Mouse (Mus musculus): Measurements from ENCODE around the gene Gm20517. TPM values are rescaled to one million over a fixed set of nuclear protein-coding genes. Genes with fewer than 3 reads are reported as not detected.
"Not testable (repeated sequence)": the region's sequence is repeated elsewhere in the genome, so short reads cannot be mapped to it uniquely, and the experiment has no call there.

Gm20517 gene
- polyA plus RNA-seq, 1 experiment from 2014 or later = 3.8 TPM

GRCm38 (mm10) chr17:47627791-47628190 lies 16.4 kb downstream of the Gm20517 start:
- peaks cover 9% of the 10 kb centered on the region; the same call in 1 of the 2 replicates for H3K79me2 ChIP-seq (ENCODE audit: inconsistent target)
- peaks cover 15% of the 10 kb centered on the region; the same call in 1 of the 2 replicates for H3K36me3 ChIP-seq (ENCODE audit: inconsistent target)
- no peak overlapping the region for H3K27ac ChIP-seq
- WGBS (ENCODE audit: missing documents) = 75% methylated on average over 2 of the region's 2 CpGs
- H3K4me3 ChIP-seq (ENCODE audit: inconsistent target) = no peak overlapping the region

GRCm38 (mm10) chr17:47628851-47629676 lies 17.7 kb downstream of the Gm20517 start:
- H3K4me3 ChIP-seq (ENCODE audit: inconsistent target) = peak overlapping the region; percentile 58
- peaks cover 2% of the 10 kb centered on the region; the same call in 1 of the 2 replicates for H3K36me3 ChIP-seq (ENCODE audit: inconsistent target)
- 1% methylated on average over 53 of the region's 63 CpGs for WGBS (ENCODE audit: missing documents)
- H3K27ac ChIP-seq = peak overlapping the region; percentile 40
- no peaks in the 10 kb centered on the region; the same call in 1 of the 2 replicates for H3K79me2 ChIP-seq (ENCODE audit: inconsistent target)

GRCm38 (mm10) chr17:47629717-47630677 lies 18.6 kb downstream of the Gm20517 start:
- H3K79me2 ChIP-seq (ENCODE audit: inconsistent target) = no peaks in the 10 kb centered on the region
- peak overlapping the region; percentile 35 for H3K27ac ChIP-seq
- WGBS (ENCODE audit: missing documents) = 2% methylated on average over 52 of the region's 61 CpGs

GRCm38 (mm10) chr17:47630678-47631065 lies 19.3 kb downstream of the Gm20517 start, which contains the start of gene Usp49:
TSS of gene Usp49 (plus strand) at chr17:47630690.
- Histone ChIP-seq H3K27ac (peak within 1 kb of the TSS; percentile 35), H3K79me2 (ENCODE audit: inconsistent target) (no peaks in the 10 kb centered on the region), H3K36me3 (ENCODE audit: inconsistent target) (no peaks in the 10 kb centered on the region), H3K4me3 (ENCODE audit: inconsistent target) (peak within 1 kb of the TSS; percentile 78)
- WGBS (ENCODE audit: missing documents) = 4% methylated on average over 3 of the region's 3 CpGs

More at GRCm38 (mm10) chr17:47629717-47630677, 18.6 kb downstream of the Gm20517 start:
- Histone ChIP-seq H3K36me3 (ENCODE audit: inconsistent target) (no peaks in the 10 kb centered on the region), H3K4me3 (ENCODE audit: inconsistent target) (peak overlapping the region; percentile 78)

GRCm38 (mm10) chr17:47632181-47632840 lies 20.9 kb downstream of the Gm20517 start:
- H3K27ac ChIP-seq = no peak overlapping the region
- no peak overlapping the region for H3K4me3 ChIP-seq (ENCODE audit: inconsistent target)
- 97% methylated on average over 4 of the region's 4 CpGs for WGBS (ENCODE audit: missing documents)
- H3K79me2 ChIP-seq (ENCODE audit: inconsistent target) = no peaks in the 10 kb centered on the region
- no peaks in the 10 kb centered on the region for H3K36me3 ChIP-seq (ENCODE audit: inconsistent target)

GRCm38 (mm10) chr17:47633999-47634770 lies 22.8 kb downstream of the Gm20517 start:
- Histone ChIP-seq H3K27ac (no peak overlapping the region), H3K79me2 (ENCODE audit: inconsistent target) (no peaks in the 10 kb centered on the region), H3K4me3 (ENCODE audit: inconsistent target) (no peak overlapping the region), H3K36me3 (ENCODE audit: inconsistent target) (no peaks in the 10 kb centered on the region)
- 92% methylated on average over 6 of the region's 7 CpGs for WGBS (ENCODE audit: missing documents)

GRCm38 (mm10) chr17:47642992-47643391 lies 31.6 kb downstream of the Gm20517 start:
- Histone ChIP-seq H3K27ac (no peak overlapping the region), H3K79me2 (ENCODE audit: inconsistent target) (no peaks in the 10 kb centered on the region), H3K36me3 (ENCODE audit: inconsistent target) (no peaks in the 10 kb centered on the region), H3K4me3 (ENCODE audit: inconsistent target) (no peak overlapping the region)
- 94% methylated on average over 2 of the region's 2 CpGs for WGBS (ENCODE audit: missing documents)

GRCm38 (mm10) chr17:47646683-47647082 lies 35.3 kb downstream of the Gm20517 start:
- Histone ChIP-seq H3K79me2 (ENCODE audit: inconsistent target) (no peaks in the 10 kb centered on the region), H3K4me3 (ENCODE audit: inconsistent target) (no peak overlapping the region), H3K36me3 (ENCODE audit: inconsistent target) (no peaks in the 10 kb centered on the region), H3K27ac (no peak overlapping the region)
- WGBS (ENCODE audit: missing documents) = no CpG with 5 or more reads among the region's 1 CpGs

- 85% methylated on average over 4 of the region's 4 CpGs for WGBS (ENCODE audit: missing documents)
- Histone ChIP-seq H3K4me3 (ENCODE audit: inconsistent target) (no peak overlapping the region), H3K36me3 (ENCODE audit: inconsistent target) (no peaks in the 10 kb centered on the region), H3K79me2 (ENCODE audit: inconsistent target) (no peaks in the 10 kb centered on the region), H3K27ac (no peak overlapping the region)
Measured at GRCm38 (mm10) chr17:47648966-47649365, 37.6 kb downstream of the Gm20517 start.

- WGBS (ENCODE audit: missing documents) = 95% methylated on average over 2 of the region's 2 CpGs
- Histone ChIP-seq H3K4me3 (ENCODE audit: inconsistent target) (no peak overlapping the region), H3K27ac (no peak overlapping the region), H3K79me2 (ENCODE audit: inconsistent target) (no peaks in the 10 kb centered on the region), H3K36me3 (ENCODE audit: inconsistent target) (no peaks in the 10 kb centered on the region)
Measured at GRCm38 (mm10) chr17:47651953-47652352, 40.6 kb downstream of the Gm20517 start.

- H3K4me3 ChIP-seq (ENCODE audit: inconsistent target); H3K27ac ChIP-seq; H3K79me2 ChIP-seq (ENCODE audit: inconsistent target); H3K36me3 ChIP-seq (ENCODE audit: inconsistent target): not testable (repeated sequence)
- WGBS (ENCODE audit: missing documents) = 94% methylated on average over 8 of the region's 8 CpGs
Measured at GRCm38 (mm10) chr17:47654346-47654745, 43.0 kb downstream of the Gm20517 start.

- WGBS (ENCODE audit: missing documents) = 96% methylated on average over 5 of the region's 5 CpGs
- H3K36me3 ChIP-seq (ENCODE audit: inconsistent target) = no peaks in the 10 kb centered on the region
- no peak overlapping the region for H3K27ac ChIP-seq
- H3K79me2 ChIP-seq (ENCODE audit: inconsistent target) = no peaks in the 10 kb centered on the region
- H3K4me3 ChIP-seq (ENCODE audit: inconsistent target) = no peak overlapping the region
Measured at GRCm38 (mm10) chr17:47655697-47656096, 44.3 kb downstream of the Gm20517 start.

GRCm38 (mm10) chr17:47657901-47658300 lies 46.5 kb downstream of the Gm20517 start:
- peak overlapping the region; percentile 67 for H3K27ac ChIP-seq
- 94% methylated on average over 4 of the region's 4 CpGs for WGBS (ENCODE audit: missing documents)
- H3K36me3 ChIP-seq (ENCODE audit: inconsistent target) = no peaks in the 10 kb centered on the region
- no peaks in the 10 kb centered on the region for H3K79me2 ChIP-seq (ENCODE audit: inconsistent target)
- H3K4me3 ChIP-seq (ENCODE audit: inconsistent target) = no peak overlapping the region

Measured in macrophage (primary cell).